Mouse (Mus musculus): Measurements from ENCODE around the gene Asxl1.

DNA sequence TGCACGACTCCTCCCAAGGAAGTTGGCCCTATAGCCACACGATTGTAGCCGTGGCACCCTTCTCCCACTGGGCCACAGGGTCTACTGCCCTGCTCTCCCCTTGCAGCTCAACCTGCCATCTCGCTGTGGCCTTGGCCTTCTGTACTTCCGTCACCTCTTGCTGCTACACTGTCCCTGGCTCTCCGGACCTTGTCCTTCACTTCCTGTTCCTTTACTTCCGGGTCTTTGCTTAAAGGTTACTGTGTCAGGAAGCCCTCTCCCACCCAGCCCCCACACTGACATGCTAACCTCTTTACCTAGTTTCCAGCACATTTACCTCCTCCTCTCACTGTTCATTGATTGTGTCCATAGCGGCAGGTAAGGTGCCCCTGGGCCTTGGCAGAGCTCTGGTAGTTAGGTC, 78.9 kb downstream of the Asxl1 start:
- TF ChIP-seq POLR2A (IDR thresholded peaks at IDR 0.05; ENCODE audit: insufficient read depth, low read length) = no peak
- TF ChIP-seq CTCF (IDR thresholded peaks at IDR 0.05; ENCODE audit: low read depth, low read length) = no peak
- TF ChIP-seq EP300 (IDR thresholded peaks at IDR 0.05; ENCODE audit: insufficient read depth, low read depth, low read length) = no peak
